Mouse (Mus musculus): ENCODE data around the gene Cabp2. TPM values are rescaled to one million over a fixed set of nuclear protein-coding genes. Genes with fewer than 3 reads are reported as not detected.
"Not testable (repeated sequence)": the region's sequence is repeated elsewhere in the genome, so short reads cannot be mapped to it uniquely, and the experiment has no call there.

Cabp2 gene
- not detected in 2 replicates for polyA plus RNA-seq (2015; fragmentation: Nextera tagmentation; extraction: Ambion mirVana)

DNA sequence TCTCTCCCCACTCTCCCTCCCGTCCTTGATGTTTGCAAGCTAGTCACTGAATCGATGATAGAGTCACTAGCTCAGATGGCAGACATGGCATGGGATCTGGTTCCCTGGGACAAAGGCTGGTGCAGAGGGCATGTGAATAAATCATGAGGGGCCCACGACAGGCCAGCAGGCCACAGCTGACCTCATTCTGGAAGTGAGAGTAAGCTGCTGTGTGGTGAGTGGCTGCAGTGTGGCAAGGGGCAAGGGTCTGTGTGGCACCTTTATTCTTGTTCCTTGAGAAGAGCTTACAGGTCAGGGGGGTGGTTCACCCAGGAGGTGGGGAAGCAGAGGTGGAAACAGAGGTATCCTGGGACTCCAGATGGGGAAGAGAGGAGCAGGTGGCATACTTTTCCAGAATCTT, at the start of gene Cabp2:
TSS of gene Cabp2 (plus strand) at position 185 of the 400 bp plus-strand sequence.
- Histone ChIP-seq H3K4me3 (no peak within 1 kb of the TSS), H3K9ac (no peak within 1 kb of the TSS), H3K36me3 (no peaks in the 10 kb centered on the region), H3K9me3 (no peaks in the 10 kb centered on the region), H3K4me1 (replicated peaks) (no peaks in the 10 kb centered on the region), H3K4me2 (no peak within 1 kb of the TSS), H3K27me3 (no peaks in the 10 kb centered on the region), H3K27ac (replicated peaks) (no peak within 1 kb of the TSS)
- ATAC-seq (ENCODE audit: low FRiP score, low read depth) = no peak
- 49% methylated on average over 3 of the region's 3 CpGs for WGBS

DNA sequence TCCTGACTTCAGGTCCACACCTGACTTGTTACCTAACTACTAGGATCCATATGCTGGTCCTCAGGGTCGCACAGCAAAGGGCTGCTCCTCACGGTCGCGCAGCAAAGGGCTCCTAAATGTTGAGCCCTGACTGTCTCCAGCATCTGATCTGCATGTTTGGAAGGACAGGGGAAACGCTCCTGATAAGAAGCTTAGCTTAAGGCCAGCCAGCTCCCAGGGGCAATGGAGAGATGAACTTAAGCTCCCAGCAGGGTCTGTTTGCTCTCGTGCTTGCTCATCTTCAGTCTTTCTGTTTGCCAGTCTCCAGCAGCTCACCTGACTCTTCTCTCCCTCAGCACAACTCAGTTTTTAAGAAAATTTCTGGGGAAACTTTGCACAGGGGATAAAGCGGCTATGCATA, 48.7 kb upstream of the Cabp2 start:
- whole genome bisulfite sequencing = 68% methylated on average over 7 of the region's 7 CpGs
- H3K9ac ChIP-seq = no peak overlapping the region
- no peak overlapping the region for H3K4me2 ChIP-seq
- ATAC-seq (ENCODE audit: low FRiP score, low read depth) = no peak
- H3K27me3 ChIP-seq = no peaks in the 10 kb centered on the region
- peaks cover 4% of the 10 kb centered on the region; the same call in 1 of the 2 replicates for H3K36me3 ChIP-seq
- no peaks in the 10 kb centered on the region for H3K9me3 ChIP-seq
- H3K4me1 ChIP-seq (replicated peaks) = peaks cover 12% of the 10 kb centered on the region
- no peak overlapping the region for H3K27ac ChIP-seq (replicated peaks)
- H3K4me3 ChIP-seq = no peak overlapping the region

DNA sequence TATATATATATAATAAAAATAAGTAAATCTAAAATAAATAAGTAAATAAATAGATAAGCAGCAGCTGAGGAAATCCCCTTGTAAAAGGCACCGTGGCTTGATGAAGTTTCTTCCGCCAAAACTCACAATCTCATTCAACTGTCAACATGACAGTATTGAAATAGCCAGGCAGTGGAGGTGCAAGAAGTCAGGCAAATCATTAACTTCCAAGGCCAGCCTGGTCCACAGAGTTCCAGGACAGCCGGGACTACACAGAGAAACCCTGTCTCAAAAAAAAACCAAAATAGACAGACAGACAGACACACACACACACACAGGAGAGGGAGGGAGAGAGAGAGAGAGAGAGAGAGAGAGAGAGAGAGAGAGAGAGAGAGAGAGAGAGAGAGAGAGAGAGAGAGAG, 48.1 kb upstream of the Cabp2 start:
- 67% methylated on average over 3 of the region's 3 CpGs for WGBS
- ATAC-seq (ENCODE audit: low FRiP score, low read depth) = no peak

DNA sequence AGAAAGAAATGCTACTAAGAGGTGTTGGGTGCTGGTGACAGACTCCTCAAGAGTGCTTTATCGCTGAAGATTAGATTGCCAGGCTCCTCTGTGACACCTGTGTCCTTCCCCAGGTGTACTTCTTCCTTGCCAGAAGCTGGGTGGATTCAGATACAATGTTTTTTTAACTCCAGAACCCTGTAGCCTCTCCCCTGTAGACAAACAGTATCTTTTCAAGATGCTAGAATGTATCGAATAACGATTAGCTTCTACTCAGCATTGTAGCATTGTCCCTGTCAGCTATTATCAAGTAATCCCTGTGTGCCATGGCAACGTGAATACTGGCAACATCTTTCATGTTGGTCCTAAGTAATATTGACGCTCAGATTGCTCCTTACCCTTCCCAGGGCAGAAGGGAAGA, 47.6 kb upstream of the Cabp2 start:
- Histone ChIP-seq H3K27me3 (no peaks in the 10 kb centered on the region), H3K9me3 (no peaks in the 10 kb centered on the region), H3K27ac (replicated peaks) (no peak overlapping the region), H3K4me3 (no peak overlapping the region), H3K36me3 (peaks cover 4% of the 10 kb centered on the region; the same call in 1 of the 2 replicates), H3K9ac (no peak overlapping the region), H3K4me1 (replicated peaks) (peaks cover 19% of the 10 kb centered on the region), H3K4me2 (no peak overlapping the region)
- WGBS = 64% methylated on average over 5 of the region's 5 CpGs
- ATAC-seq (ENCODE audit: low FRiP score, low read depth) = no peak

More for the DNA sequence above, 48.1 kb upstream of the Cabp2 start:
- H3K4me2 ChIP-seq = no peak overlapping the region
- H3K4me3 ChIP-seq = no peak overlapping the region
- no peaks in the 10 kb centered on the region for H3K27me3 ChIP-seq
- H3K9ac ChIP-seq = no peak overlapping the region
- H3K27ac ChIP-seq (replicated peaks) = no peak overlapping the region
- H3K4me1 ChIP-seq (replicated peaks) = peaks cover 17% of the 10 kb centered on the region
- no peaks in the 10 kb centered on the region for H3K9me3 ChIP-seq
- peaks cover 4% of the 10 kb centered on the region; the same call in 1 of the 2 replicates for H3K36me3 ChIP-seq

DNA sequence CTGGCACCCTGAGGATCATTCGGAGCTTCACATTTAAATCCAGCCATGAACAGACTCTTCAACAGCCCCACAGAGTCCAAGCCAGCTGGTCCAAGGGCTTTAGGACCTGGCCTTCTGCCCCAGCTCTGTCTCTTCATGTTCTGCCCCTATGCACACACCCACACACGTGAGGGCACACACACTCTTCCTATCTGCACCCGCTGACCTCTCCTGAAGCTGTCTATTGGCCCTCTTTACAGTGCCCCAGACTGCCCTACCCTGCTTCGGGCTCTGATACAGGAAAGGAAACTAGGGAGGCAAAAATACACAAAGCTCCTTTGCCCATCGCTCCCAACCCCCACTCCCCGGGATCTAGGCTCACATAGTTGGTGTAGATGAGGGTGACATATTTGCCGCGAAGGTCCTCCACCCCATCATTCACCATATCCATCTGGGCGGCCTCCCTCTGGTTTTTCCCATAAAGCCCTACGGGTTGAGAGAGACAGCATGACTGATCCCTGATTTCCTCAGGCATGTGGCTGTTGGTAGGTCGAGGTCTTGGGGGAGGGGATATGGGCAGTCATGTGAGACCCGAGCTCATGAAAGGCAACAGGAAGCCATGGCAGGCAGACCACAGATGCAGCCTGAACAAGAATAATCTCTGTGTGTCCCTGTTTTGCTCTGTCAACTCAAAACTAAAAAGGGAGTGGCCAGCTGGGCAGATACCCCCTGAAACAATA, 44.9 kb upstream of the Cabp2 start:
- ATAC-seq (ENCODE audit: low FRiP score, low read depth) = no peak
- peaks cover 19% of the 10 kb centered on the region for H3K4me1 ChIP-seq (replicated peaks)
- no peaks in the 10 kb centered on the region for H3K27me3 ChIP-seq
- WGBS = 76% methylated on average over 12 of the region's 12 CpGs
- no peak overlapping the region for H3K27ac ChIP-seq (replicated peaks)
- no peak overlapping the region for H3K4me3 ChIP-seq
- peak overlapping the region; percentile 18 for H3K4me2 ChIP-seq
- H3K9ac ChIP-seq = no peak overlapping the region
- no peaks in the 10 kb centered on the region for H3K9me3 ChIP-seq
- peaks cover 4% of the 10 kb centered on the region; the same call in 1 of the 2 replicates for H3K36me3 ChIP-seq

DNA sequence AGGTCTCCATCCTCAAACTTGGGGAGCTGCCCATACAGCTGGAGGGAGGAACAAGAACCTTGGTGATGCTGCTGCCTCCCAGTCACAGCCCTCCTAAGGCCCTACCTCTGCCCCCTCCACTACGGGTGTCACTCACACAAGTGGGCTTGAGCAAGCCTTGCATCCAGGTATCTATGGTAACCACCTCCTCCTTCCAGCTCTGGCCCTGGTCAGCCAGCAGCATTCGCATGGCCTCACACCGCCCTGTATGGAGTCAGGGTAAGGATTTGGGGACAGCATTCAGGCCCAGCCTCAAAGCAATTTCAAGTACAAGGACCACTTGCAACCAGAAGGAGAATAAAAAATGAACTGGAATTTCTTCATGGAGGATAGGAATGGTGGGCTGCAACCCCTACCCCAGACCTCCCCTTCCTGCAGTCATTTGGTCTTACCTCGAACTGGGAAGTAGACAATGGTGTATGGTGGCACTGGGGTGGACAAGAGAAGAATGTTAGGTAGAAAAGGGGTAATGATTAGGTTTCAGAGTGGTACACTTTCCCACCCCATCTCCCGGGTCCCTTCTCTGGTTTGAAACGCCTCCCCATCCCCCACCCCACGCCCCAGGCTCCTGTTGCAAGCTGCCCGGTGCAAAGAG, 44.1 kb upstream of the Cabp2 start:
- not testable (repeated sequence) for H3K36me3 ChIP-seq, H3K27me3 ChIP-seq, H3K9me3 ChIP-seq
- Histone ChIP-seq H3K4me2 (peak overlapping the region; percentile 69), H3K4me3 (peak overlapping the region; percentile 60), H3K4me1 (replicated peaks) (peaks cover 19% of the 10 kb centered on the region), H3K9ac (peak overlapping the region; percentile 63), H3K27ac (replicated peaks) (peak overlapping the region; percentile 74)
- 22% methylated on average over 7 of the region's 8 CpGs for WGBS
- ATAC-seq (ENCODE audit: low FRiP score, low read depth) = 0 out of 2 replicates have a peak, but pooled peaks have one; percentile 52

DNA sequence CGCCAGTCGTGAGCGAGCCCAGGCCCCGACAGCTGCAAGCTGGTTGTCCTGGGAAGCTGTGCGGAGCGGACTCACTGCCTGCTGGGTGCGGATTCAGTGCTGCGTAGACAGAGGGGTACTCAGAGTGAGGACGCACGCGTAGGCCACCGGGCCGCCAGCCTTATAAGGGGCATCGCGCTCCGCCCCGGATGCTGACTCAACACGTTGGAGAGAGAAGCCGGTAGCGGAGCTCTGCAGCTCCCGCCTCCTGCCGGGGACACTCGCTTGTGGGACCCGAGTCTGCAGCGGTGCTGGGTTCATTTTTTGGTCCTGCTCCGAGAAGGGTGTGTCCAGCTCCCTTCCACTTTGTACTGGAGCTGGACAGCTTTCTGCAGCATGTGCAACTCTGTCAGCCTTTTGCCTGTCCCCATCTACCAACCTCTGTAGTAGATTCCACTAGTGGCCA, 43.6 kb upstream of the Cabp2 start, which contains the start of gene Gstp1:
TSS of gene Gstp1 (minus strand) at position 198 of the 445 bp plus-strand sequence.
- Histone ChIP-seq H3K9me3 (no peaks in the 10 kb centered on the region), H3K27ac (replicated peaks) (peak within 1 kb of the TSS; percentile 74), H3K27me3 (no peaks in the 10 kb centered on the region), H3K4me3 (peak within 1 kb of the TSS; percentile 60), H3K4me1 (replicated peaks) (peaks cover 19% of the 10 kb centered on the region), H3K36me3 (peaks cover 4% of the 10 kb centered on the region; the same call in 1 of the 2 replicates), H3K4me2 (peak within 1 kb of the TSS; percentile 69), H3K9ac (peak within 1 kb of the TSS; percentile 63)
- peak; percentile 91 for ATAC-seq (ENCODE audit: low FRiP score, low read depth)
- 0% methylated on average over 26 of the region's 26 CpGs for whole genome bisulfite sequencing

DNA sequence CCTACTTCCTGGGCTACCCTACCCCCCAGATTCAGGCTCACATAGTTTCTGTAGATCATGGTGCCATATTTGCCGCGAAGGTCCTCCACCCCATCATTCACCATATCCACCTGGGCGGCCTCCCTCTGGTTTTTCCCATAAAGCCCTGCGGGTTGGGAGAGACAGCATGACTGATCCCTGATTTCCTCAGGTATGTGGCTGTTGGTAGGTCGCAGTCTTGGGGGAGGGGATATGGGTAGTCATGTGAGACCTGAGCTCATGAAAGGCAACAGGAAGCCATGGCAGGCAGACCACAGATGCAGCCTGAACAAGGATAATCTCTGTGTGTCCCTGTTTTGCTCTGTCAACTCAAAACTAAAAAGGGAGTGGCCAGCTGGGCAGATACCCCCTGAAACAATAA, 40.4 kb upstream of the Cabp2 start:
- H3K36me3 ChIP-seq; H3K9me3 ChIP-seq; H3K4me2 ChIP-seq; H3K27ac ChIP-seq (replicated peaks); H3K27me3 ChIP-seq; H3K9ac ChIP-seq; H3K4me3 ChIP-seq; ATAC-seq (ENCODE audit: low FRiP score, low read depth): not testable (repeated sequence)
- WGBS = 91% methylated on average over 5 of the region's 5 CpGs
- H3K4me1 ChIP-seq (replicated peaks) = peaks cover 19% of the 10 kb centered on the region

DNA sequence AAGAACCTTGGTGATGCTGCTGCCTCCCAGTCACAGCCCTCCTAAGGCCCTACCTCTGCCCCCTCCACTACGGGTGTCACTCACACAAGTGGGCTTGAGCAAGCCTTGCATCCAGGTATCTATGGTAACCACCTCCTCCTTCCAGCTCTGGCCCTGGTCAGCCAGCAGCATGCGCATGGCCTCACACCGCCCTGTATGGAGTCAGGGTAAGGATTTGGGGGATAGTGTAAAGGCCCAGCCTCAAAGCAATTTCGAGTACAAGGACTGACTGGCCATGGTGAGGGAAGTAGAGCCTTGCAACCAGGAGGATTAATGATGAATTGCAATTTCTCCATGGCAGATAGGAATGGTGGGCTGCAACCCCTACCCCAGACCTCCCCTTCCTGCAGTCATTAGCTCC, 39.9 kb upstream of the Cabp2 start:
- H3K9me3 ChIP-seq; H3K4me3 ChIP-seq; H3K9ac ChIP-seq; H3K27me3 ChIP-seq; ATAC-seq (ENCODE audit: low FRiP score, low read depth); H3K27ac ChIP-seq (replicated peaks); H3K36me3 ChIP-seq; H3K4me2 ChIP-seq: not testable (repeated sequence)
- WGBS = 89% methylated on average over 3 of the region's 4 CpGs
- peaks cover 13% of the 10 kb centered on the region for H3K4me1 ChIP-seq (replicated peaks)

DNA sequence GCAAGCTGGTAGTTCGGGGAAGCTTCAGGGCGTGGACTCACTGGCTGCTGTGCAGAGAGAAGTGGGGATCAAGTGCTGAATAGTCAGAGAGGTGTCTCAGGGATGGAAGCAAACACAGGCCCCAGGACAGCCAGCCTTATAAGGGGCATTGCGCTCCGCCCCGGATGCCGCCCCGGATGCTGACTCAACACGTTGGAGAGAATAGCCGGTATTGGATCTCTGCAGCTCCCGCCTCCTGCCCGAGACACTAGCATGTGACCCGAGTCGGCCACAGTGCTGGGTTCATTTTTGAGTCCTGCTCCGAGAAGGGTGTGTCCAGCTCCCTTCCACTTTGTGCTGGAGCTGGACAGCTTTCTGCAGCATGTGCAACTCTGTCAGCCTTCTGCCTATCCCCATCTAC, 39.3 kb upstream of the Cabp2 start:
- Histone ChIP-seq H3K4me3 (no peak overlapping the region), H3K4me1 (replicated peaks) (peaks cover 11% of the 10 kb centered on the region), H3K27ac (replicated peaks) (no peak overlapping the region), H3K27me3 (no peaks in the 10 kb centered on the region), H3K9me3 (no peaks in the 10 kb centered on the region), H3K4me2 (no peak overlapping the region), H3K36me3 (no peaks in the 10 kb centered on the region), H3K9ac (no peak overlapping the region)
- WGBS = 77% methylated on average over 14 of the region's 14 CpGs
- ATAC-seq (ENCODE audit: low FRiP score, low read depth) = no peak

DNA sequence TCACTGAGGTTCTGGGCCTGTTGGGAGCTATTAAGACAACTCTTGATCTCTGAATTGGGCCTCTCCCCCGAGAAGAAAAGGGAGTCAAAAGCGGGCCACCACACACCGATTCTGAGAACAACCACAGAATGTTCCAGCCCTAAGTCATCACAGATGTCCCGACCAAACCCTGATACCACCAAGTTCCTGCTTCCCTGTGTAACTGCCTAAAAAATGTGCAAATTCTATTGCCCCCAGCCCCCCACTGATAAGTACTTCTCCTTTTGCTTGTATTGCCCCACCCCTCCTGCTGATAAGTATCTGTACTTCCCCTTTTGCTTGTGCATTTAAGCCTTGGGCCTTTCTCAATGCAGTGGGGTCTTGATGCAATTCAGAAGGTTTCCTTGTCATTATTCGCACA, 37.3 kb upstream of the Cabp2 start:
- not testable (repeated sequence) for H3K4me3 ChIP-seq; H3K9me3 ChIP-seq; ATAC-seq (ENCODE audit: low FRiP score, low read depth); H3K4me2 ChIP-seq; H3K27me3 ChIP-seq; H3K9ac ChIP-seq; H3K27ac ChIP-seq (replicated peaks); H3K36me3 ChIP-seq; H3K4me1 ChIP-seq (replicated peaks)
- WGBS = 91% methylated on average over 5 of the region's 5 CpGs
